Mouse (Mus musculus) ES-E14 (cell line): ENCODE data around the gene Rnf149. TPM values are rescaled to one million over a fixed set of nuclear protein-coding genes. Genes with fewer than 3 reads are reported as not detected.

Experiments used
- DNase-seq: peaks from one replicate; pipeline ENCODE4 v3.0.0-alpha.2; 2013; ENCODE audit warnings: low read depth, low spot score
- H3K27ac ChIP-seq: 2 replicates; pipeline ENCODE4 v1.5.1; 2012; ENCODE audit warnings: low read depth, mild to moderate bottlenecking, low read length, moderate library complexity, mixed read lengths; ENCODE audit not compliant: poor library complexity, insufficient read depth, severe bottlenecking
- H3K36me3 ChIP-seq: 2 replicates; pipeline ENCODE4 v1.6.1; 2012; ENCODE audit warnings: mild to moderate bottlenecking, low read length, moderate library complexity, mixed read lengths; ENCODE audit not compliant: control insufficient read depth, poor library complexity, insufficient read depth, severe bottlenecking
- H3K4me1 ChIP-seq, 2 experiments: fragments of 150-350 bp in 1 of 2; sonication (generic) in 1 of 2; 2 replicates each; pipeline ENCODE4 v1.6.1; 2012; ENCODE audit warnings: low read length in 2 of 2, mild to moderate bottlenecking in 1 of 2, mixed read lengths in 1 of 2; ENCODE audit not compliant: control insufficient read depth in 2 of 2, insufficient read depth in 2 of 2, poor library complexity in 1 of 2
- H3K4me3 ChIP-seq, 2 experiments: fragments of 150-350 bp in 1 of 2; sonication (generic) in 1 of 2; 2 replicates each; pipeline ENCODE4 v1.5.1; 2012; ENCODE audit warnings: low read length in 2 of 2, low read depth in 1 of 2, mild to moderate bottlenecking in 1 of 2, mixed read lengths in 1 of 2; ENCODE audit not compliant: insufficient read depth in 1 of 2, poor library complexity in 1 of 2, severe bottlenecking in 1 of 2
- H3K9ac ChIP-seq: 2 replicates; pipeline ENCODE4 v1.6.1; 2012; ENCODE audit warnings: low read depth, mild to moderate bottlenecking, low read length, mixed read lengths; ENCODE audit not compliant: poor library complexity, insufficient read depth, severe bottlenecking
- H3K9me3 ChIP-seq: fragments of 150-350 bp; sonication (generic); 2 replicates; pipeline ENCODE4 v1.6.1; 2012; ENCODE audit warnings: low read depth, mild to moderate bottlenecking, low read length; ENCODE audit not compliant: control insufficient read depth, insufficient read depth
- CHD2 ChIP-seq: IDR thresholded peaks from 2 replicates; pipeline ENCODE4 v1.6.1; 2014; ENCODE audit warnings: mild to moderate bottlenecking, low read depth, low read length, inconsistent platforms
- HCFC1 ChIP-seq: IDR thresholded peaks from 2 replicates; pipeline ENCODE4 v1.6.1; 2012; ENCODE audit warnings: low read length, inconsistent platforms, borderline replicate concordance; ENCODE audit not compliant: insufficient read depth
- MAFK ChIP-seq: IDR thresholded peaks from 2 replicates; pipeline ENCODE4 v1.6.1; 2014; ENCODE audit warnings: mild to moderate bottlenecking, low read depth, low read length, inconsistent platforms; ENCODE audit not compliant: insufficient read depth
- ZC3H11A ChIP-seq: IDR thresholded peaks from 2 replicates; pipeline ENCODE4 v1.6.1; 2012; ENCODE audit warnings: low read depth, mild to moderate bottlenecking, inconsistent platforms, low read length, borderline replicate concordance
- ZNF384 ChIP-seq: IDR thresholded peaks from 2 replicates; pipeline ENCODE4 v1.6.1; 2012; ENCODE audit warnings: low read depth, low read length, inconsistent platforms
- in situ Hi-C, 2 experiments: fragments of 600-800 bp; cut with MboI; formaldehyde crosslinking; loops; one replicate each; pipeline ENCODE4 v1.15.1; 2025; ENCODE audit warnings: low sequenced_read_pairs in 2 of 2, inconsistent platforms in 1 of 2; ENCODE audit not compliant: unreplicated experiment in 2 of 2
- total RNA-seq: library from RNA; depleted of rRNA; stranded (reverse); fragments of 300-350 nt; gene quantifications from 2 replicates; pipeline ENCODE4 v1.2.3, GENCODE M21; 2012

The Rnf149 gene
- total RNA-seq, 1 experiment = 61.7 TPM

GRCm38 (mm10) chr1:39533917-39534316 is 43.3 kb downstream of the Rnf149 start:
- no peak overlapping the region for H3K9ac ChIP-seq
- in situ Hi-C loops = no loop called here
- H3K4me3 ChIP-seq = no peak overlapping the region
- no peak overlapping the region for H3K27ac ChIP-seq
- H3K4me1 ChIP-seq = peaks cover 4 to 19% of the 10 kb centered on the region in 2 experiments; a peak in 3 of 4 replicates
- no peak for TF ChIP-seq MAFK
- no peak for TF ChIP-seq HCFC1
- TF ChIP-seq CHD2 = no peak
- no peak for TF ChIP-seq ZC3H11A
- peak; percentile 72 for DNase-seq
- peaks cover 8% of the 10 kb centered on the region for H3K36me3 ChIP-seq
- H3K9me3 ChIP-seq = no peaks in the 10 kb centered on the region

- Histone ChIP-seq H3K27ac (no peak overlapping the region), H3K9me3 (no peaks in the 10 kb centered on the region), H3K9ac (no peak overlapping the region), H3K4me1 (peaks cover 2 to 24% of the 10 kb centered on the region in 2 experiments; a peak in 3 of 4 replicates), H3K36me3 (0 out of 2 replicates have a peak, but pooled peaks cover 1% of the 10 kb centered on the region), H3K4me3 (no peak overlapping the region)
- TF ChIP-seq MAFK (no peak), ZNF384 (no peak), HCFC1 (no peak), CHD2 (no peak), ZC3H11A (no peak)
- in situ Hi-C loops = no loop called here
- DNase-seq = no peak
These were observed 46.2 kb downstream of the Rnf149 start for GRCm38 (mm10) chr1:39531036-39531435.

- Histone ChIP-seq H3K9ac (no peak overlapping the region), H3K4me1 (peaks cover 2 to 24% of the 10 kb centered on the region in 2 experiments; a peak in 3 of 4 replicates)
- peak; percentile 86 for DNase-seq
These were observed 46.8 kb downstream of the Rnf149 start for GRCm38 (mm10) chr1:39530258-39530943.

GRCm38 (mm10) chr1:39528319-39528718 is 48.9 kb downstream of the Rnf149 start:
- Histone ChIP-seq H3K36me3 (0 out of 2 replicates have a peak, but pooled peaks cover 1% of the 10 kb centered on the region), H3K9me3 (no peaks in the 10 kb centered on the region), H3K27ac (peak overlapping the region; percentile 44; the same call in 1 of the 2 replicates), H3K9ac (no peak overlapping the region), H3K4me1 (peaks cover 2 to 19% of the 10 kb centered on the region in 2 experiments; a peak in 3 of 4 replicates), H3K4me3 (no peak overlapping the region)
- peak; percentile 78 for DNase-seq
- TF ChIP-seq ZC3H11A (no peak), HCFC1 (no peak), MAFK (no peak), CHD2 (0 out of 2 replicates have a peak, but pooled peaks have one; percentile 53), ZNF384 (peak; percentile 86)
- in situ Hi-C loops = no loop called here

More at GRCm38 (mm10) chr1:39530258-39530943, 46.8 kb downstream of the Rnf149 start:
- H3K9me3 ChIP-seq = no peaks in the 10 kb centered on the region
- H3K36me3 ChIP-seq = 0 out of 2 replicates have a peak, but pooled peaks cover 1% of the 10 kb centered on the region
- no peak overlapping the region for H3K4me3 ChIP-seq
- peak; percentile 49; the same call in 1 of the 2 replicates for TF ChIP-seq ZC3H11A
- no peak for TF ChIP-seq HCFC1
- no peak overlapping the region for H3K27ac ChIP-seq
- in situ Hi-C loops = no loop called here

- Histone ChIP-seq H3K9ac (no peak overlapping the region; the same call in 1 of the 2 replicates), H3K9me3 (no peaks in the 10 kb centered on the region), H3K27ac (peak overlapping the region; percentile 44; the same call in 1 of the 2 replicates), H3K4me3 (no peak overlapping the region), H3K36me3 (no peaks in the 10 kb centered on the region), H3K4me1 (peaks cover 2 to 14% of the 10 kb centered on the region in 2 experiments; a peak in 3 of 4 replicates)
- DNase-seq = peak; percentile 94
- TF ChIP-seq HCFC1 (no peak), MAFK (no peak), CHD2 (no peak), ZNF384 (no peak), ZC3H11A (no peak)
- in situ Hi-C loops = no loop called here
These were observed 49.8 kb downstream of the Rnf149 start for GRCm38 (mm10) chr1:39527432-39527831.
